Mouse (Mus musculus): ENCODE results near the gene Asna1.

GRCm38 (mm10) chr8:85027922-85028321 lies 2.8 kb upstream of the Asna1 start:
- no peak for TF ChIP-seq EP300 (IDR thresholded peaks at IDR 0.05)
- peak; percentile 18; the same call in 1 of the 2 replicates for TF ChIP-seq CTCF (IDR thresholded peaks at IDR 0.05)
